Mouse (Mus musculus): ENCODE measurements around the gene Ctla4.

The Ctla4 gene

GRCm38 (mm10) chr1:60866043-60866442 is 20.8 kb upstream of the Ctla4 start:
- DNase-seq (ENCODE audit: low read depth), result no peak

- no peak for DNase-seq (ENCODE audit: low read depth)
Observed at GRCm38 (mm10) chr1:60868333-60869277, 18.2 kb upstream of the Ctla4 start.

GRCm38 (mm10) chr1:60875267-60875666 is 11.5 kb upstream of the Ctla4 start:
- DNase-seq (ENCODE audit: low read depth), result no peak

- no peak for DNase-seq (ENCODE audit: low read depth)
Observed at GRCm38 (mm10) chr1:60880116-60880867, 6.5 kb upstream of the Ctla4 start.

- DNase-seq (ENCODE audit: low read depth), result no peak
Observed at GRCm38 (mm10) chr1:60882792-60883191, 4.0 kb upstream of the Ctla4 start.

- no peak for DNase-seq (ENCODE audit: low read depth)
Observed at GRCm38 (mm10) chr1:60883279-60883678, 3.5 kb upstream of the Ctla4 start.

GRCm38 (mm10) chr1:60884611-60885010 is 2.2 kb upstream of the Ctla4 start:
- no peak for DNase-seq (ENCODE audit: low read depth)

- DNase-seq (ENCODE audit: low read depth), result no peak
Observed at GRCm38 (mm10) chr1:60898127-60898932, 11.5 kb downstream of the Ctla4 start.

GRCm38 (mm10) chr1:60898933-60899210 is 12.1 kb downstream of the Ctla4 start:
- DNase-seq (ENCODE audit: low read depth), result no peak

GRCm38 (mm10) chr1:60899244-60899643 is 12.4 kb downstream of the Ctla4 start:
- no peak for DNase-seq (ENCODE audit: low read depth)

GRCm38 (mm10) chr1:60902547-60902946 is 15.7 kb downstream of the Ctla4 start:
- no peak for DNase-seq (ENCODE audit: low read depth)

GRCm38 (mm10) chr1:60903126-60903525 is 16.3 kb downstream of the Ctla4 start:
- no peak for DNase-seq (ENCODE audit: low read depth)

GRCm38 (mm10) chr1:60904456-60904978 is 17.7 kb downstream of the Ctla4 start:
- DNase-seq (ENCODE audit: low read depth), result no peak

GRCm38 (mm10) chr1:60907466-60907865 is 20.7 kb downstream of the Ctla4 start:
- DNase-seq (ENCODE audit: low read depth), result no peak

- DNase-seq (ENCODE audit: low read depth), result no peak
Observed at GRCm38 (mm10) chr1:60908751-60909161, 22.0 kb downstream of the Ctla4 start.

- DNase-seq (ENCODE audit: low read depth), result no peak
Observed at GRCm38 (mm10) chr1:60909746-60910145, 22.9 kb downstream of the Ctla4 start.

GRCm38 (mm10) chr1:60910796-60911195 is 24.0 kb downstream of the Ctla4 start:
- no peak for DNase-seq (ENCODE audit: low read depth)

GRCm38 (mm10) chr1:60911631-60912030 is 24.8 kb downstream of the Ctla4 start:
- no peak for DNase-seq (ENCODE audit: low read depth)

- DNase-seq (ENCODE audit: low read depth), result no peak
Observed at GRCm38 (mm10) chr1:60913305-60913704, 26.5 kb downstream of the Ctla4 start.

GRCm38 (mm10) chr1:60916281-60916781 is 29.5 kb downstream of the Ctla4 start:
- no peak for DNase-seq (ENCODE audit: low read depth)

- DNase-seq (ENCODE audit: low read depth), result peak; percentile 65
Observed at GRCm38 (mm10) chr1:60920493-60921355, 33.9 kb downstream of the Ctla4 start.
